Mouse (Mus musculus) adrenal gland, adult 8-10 months (tissue): ENCODE results near the gene Lrrc49. TPM values are rescaled to one million over a fixed set of nuclear protein-coding genes. Genes with fewer than 3 reads are reported as not detected.

Experiments
- DNase-seq: peaks from one replicate; pipeline ENCODE4 v3.0.0; 2022
- total RNA-seq, 4 experiments: library from RNA; stranded (reverse); gene quantifications; 2 replicates each; pipeline ENCODE4 v1.2.4; 2022

Gene Lrrc49
- total RNA-seq, 4 experiments from 2014 or later, result 16.1 to 24.9 (median 22.2) TPM

DNA sequence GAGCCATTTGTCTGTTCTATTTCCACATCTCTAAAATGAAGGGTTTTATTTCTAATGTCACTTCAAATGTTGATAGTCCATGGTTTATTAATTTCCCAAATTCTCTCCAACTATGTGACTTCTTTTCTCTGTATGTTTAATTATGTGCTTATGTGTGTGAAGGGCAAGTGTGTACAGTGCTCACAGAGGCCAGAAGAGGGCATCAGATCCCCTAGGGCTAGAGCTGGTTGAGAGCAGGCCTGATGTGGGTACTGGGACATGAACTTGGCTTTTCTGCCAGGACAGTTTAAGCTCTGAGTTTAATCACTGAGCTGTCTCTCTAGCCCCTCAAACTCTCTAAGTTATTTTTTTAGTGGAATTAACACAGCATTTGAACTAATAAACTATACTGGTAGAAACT is 13.2 kb downstream of the Lrrc49 start:
- no peak for DNase-seq

DNA sequence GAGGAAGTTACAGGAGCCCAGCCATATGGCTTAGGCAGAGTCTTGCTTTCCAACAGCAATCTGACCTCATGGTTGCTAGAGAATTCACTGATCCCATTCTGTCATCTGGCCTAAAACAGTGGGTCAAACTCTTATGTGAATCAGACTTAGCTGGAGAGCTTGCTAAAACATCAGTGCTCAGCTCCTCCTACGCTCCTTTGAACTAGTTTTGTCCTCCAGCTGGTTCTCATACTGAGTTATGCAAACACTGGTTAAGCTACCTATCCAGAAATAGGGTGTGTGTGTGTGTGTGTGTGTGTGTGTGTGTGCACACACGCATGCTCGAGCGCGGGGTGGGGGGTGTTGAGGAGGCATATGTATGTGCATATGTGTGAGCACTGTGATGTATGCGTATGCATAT is 15.4 kb downstream of the Lrrc49 start:
- DNase-seq, result no peak

DNA sequence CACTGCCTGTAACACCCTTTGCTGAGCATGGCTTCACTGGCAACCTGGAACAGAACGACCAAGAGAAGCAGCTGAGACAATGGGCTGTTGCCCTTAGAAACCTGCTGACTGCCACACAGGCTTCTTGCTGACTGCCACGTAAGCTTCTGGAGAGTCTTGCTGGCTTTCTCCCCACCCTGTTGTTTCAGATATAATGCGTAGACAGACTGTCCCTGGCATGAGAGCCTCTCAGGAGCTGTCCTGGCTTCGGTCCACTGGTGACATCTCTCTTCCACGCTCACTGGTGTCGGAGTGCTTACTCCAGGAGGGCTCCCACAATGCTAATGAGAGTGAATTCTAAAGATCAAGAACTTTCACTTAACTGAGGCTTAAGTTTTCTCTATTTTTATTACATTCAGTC is 19.1 kb downstream of the Lrrc49 start:
- DNase-seq, result no peak

DNA sequence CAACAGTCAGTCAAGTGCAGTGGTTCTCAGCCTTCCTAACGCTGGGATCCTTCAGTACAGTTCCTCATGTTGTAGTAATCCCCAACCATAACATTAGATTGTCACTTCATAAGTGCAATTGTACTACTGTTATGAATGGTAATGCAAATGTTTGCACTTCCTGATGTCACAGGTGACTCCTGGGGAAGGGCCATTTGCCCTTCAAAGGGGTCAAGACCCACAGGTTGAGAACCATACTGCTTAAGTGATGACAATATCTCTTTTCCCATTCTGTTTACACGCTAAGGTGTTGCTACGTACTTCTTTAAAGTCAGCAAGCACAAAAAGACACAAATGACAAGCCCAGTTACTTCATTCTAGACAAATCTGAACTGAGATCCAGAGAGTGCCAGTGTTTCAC is 22.4 kb downstream of the Lrrc49 start:
- no peak for DNase-seq

DNA sequence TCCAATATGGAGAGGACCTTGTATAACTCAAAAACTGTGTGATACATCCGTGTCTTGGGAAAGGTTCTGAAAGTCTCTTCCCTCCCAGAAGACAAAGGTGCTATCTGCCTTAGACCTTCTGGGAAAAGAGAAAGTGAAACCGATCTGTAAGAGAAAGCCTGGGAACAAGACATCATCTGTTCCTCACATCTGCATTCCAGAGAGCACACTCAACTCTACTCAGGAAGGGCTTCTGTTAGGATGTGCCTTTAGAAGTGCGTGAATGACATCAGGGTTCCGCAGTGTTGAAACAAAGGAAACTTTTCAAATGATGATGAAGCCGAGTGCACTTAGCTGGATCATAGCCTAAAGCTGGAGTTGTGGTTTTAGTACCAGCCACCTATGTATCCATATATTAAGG is 23.1 kb downstream of the Lrrc49 start:
- DNase-seq, result no peak

DNA sequence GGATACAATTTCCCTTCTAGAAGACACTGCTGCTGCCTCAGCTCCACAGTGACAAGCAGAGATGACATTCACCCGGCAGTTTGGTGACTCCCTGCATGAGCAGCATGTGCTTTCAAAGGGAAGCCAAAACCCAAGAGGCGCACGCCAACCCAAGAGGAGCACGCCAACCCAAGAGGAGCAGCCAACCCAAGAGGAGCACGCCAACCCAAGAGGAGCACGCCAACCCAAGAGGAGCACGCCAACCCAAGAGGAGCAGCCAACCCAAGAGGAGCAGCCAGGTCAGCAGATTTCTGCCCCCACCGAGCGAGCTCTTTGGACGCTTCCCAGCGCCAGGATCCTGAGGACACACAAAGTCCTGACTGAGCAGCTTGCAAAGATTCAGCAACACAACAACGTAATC is 23.6 kb downstream of the Lrrc49 start:
- no peak for DNase-seq

DNA sequence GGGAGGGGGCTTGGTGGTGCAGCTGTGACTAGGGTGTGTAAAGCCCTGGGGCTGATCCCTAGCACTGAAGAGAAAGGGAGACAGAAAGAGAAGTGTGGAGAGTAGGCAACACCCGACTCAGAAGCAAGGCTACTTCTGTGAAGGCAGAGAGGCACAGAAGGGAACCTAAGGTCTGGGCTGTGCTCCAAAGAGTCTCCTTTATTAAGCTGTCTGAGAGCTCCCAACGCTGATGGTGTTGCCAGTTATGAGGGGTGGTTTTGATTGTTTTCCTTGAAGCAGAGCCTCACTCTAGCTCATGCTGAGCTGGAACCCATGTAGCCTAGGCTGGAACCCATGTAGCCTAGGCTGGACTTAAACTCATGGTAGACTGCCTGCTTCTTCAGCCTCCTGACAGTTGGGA is 25.0 kb downstream of the Lrrc49 start:
- no peak for DNase-seq

DNA sequence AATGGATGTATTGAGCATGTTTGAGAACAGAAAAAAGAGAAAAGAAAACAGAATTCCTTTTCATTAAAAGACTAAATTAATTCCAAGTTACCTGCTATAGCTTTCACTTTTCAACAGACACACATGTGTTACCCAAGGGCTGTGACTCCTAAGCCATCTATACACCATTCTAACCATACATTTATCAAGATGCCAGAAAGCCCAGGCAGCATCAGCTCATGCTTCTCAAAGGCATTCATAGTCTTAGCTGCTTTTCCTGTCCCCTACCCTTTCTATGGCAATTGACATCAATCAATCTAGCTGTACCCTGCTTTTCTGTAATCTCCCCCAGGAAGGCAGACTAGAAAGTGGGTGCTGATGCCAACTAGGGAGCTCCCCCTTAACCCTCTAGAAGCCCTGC is 34.4 kb downstream of the Lrrc49 start:
- DNase-seq, result no peak

DNA sequence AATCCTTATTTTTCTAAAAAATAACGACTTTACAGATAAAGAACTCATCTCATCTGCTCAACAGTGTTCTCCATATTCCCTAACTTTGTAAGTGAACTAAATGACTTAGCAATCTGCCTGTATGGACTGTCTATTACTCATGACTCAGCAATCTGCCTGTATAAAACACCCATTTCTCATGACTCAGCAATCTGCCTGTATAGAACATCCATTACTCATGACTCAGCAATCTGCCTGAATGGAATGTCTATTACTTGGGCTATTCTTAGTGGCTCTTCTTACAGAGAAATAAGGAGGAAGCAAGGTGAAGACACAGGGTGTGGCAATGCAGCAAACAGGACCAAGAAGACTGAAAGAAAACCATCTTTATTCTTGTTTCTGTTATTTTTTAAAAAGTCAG is 34.8 kb downstream of the Lrrc49 start:
- no peak for DNase-seq

DNA sequence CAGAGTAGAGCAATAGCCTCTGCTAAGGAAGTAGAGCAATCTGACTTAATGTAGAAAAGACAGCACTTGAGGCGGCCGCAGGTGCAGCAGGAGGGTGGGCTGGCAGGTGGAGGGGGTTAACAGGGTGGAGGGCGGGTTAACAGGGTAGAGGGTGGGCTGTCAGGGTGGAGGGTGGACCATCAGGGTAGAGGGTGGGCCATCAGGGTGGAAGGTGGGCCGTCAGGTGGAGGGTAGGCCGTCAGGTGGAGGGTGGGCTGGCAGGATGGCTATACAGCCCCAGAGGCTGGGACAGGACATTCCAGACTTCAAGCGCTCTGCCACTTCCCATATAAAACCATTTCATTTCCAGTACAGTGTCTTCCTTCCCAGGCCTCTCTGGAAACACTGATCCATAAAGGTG is 37.7 kb downstream of the Lrrc49 start:
- no peak for DNase-seq

DNA sequence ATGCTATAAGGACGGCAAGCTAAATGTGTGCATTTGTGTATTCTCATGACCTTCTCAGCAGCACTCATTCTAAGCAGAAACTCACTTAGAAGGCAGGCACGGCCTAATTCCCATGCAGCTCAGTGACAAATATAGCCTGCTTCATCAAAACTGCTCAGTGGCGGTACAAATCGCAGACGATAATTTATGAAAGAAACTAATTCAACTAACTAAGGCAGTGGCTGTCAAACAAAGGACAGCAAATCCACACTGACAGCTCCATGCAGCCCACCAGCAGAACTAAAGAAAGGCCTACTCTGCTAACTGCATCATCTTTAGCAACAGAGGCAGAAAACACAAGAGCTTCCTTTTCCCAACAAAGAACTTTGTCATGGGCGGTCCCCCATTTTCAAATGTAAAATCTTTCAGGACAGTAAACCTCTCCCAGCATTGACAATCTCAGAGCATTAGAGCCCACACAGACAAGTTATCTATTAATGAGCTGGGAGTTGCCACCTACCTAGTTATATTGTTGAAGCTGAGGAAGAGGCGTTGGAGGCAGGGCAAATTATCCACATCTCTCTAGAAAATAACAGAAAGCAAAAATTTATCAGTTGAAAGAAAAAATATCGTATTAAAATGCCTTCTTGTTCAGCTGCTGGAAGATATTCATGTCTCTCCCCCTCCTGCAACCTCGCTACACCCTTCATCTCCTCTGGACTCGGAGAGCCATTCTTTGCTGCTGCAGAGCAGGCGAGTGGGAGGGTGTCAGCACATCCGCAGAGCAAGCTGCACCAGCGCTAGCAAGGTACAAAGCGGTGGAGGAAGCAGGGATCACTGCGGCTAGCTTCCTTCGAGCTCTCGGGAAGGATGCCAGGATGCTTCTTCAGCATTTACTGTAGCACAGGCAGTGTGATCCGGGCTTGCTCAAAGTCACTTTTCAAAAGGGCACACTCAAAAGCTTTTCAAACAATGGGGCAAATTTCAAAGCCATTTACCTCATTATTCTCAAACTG is 38.7 kb downstream of the Lrrc49 start:
- DNase-seq, result peak; percentile 68

DNA sequence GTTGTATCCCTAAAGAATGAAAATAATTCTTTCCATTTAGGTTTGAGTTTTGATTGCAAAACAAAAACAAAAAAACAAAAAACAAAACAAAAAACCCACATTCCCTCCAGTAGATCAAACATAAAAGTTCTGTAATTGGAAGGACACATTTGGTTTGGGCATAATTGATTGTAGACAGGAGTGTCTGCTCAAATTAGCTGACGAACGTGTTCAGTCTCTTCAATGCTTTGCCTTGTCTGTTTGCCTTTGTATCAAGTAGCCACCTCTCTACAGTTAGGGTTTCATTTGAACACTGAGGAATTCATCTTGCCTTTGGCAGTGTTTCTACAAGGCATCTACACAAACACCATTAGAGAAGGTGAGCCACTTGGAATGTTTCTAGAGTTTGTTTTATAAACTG is 54.4 kb downstream of the Lrrc49 start:
- DNase-seq, result no peak

DNA sequence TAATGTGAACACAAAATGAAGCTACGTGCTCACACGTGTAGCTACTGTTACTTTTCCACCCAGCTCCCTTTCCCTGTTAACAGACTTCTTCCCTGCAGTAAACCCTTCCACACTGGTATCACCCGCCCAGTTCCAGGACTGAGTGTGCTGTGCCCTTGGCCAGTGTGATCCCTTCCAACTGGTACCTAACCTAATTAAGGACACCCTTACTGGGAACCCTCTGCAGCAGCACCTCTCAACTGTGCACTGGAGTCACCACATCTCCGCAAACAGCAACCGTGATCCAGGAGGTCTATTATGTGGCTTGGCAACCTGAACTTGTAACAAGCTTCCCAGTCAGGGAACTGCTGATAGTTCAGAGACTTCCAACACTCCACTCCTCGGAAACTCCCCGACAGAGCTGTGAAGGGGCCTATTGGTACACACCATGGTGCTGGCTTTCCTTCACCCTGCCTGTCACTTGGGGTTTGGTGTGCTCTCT is 61.6 kb downstream of the Lrrc49 start:
- no peak for DNase-seq

DNA sequence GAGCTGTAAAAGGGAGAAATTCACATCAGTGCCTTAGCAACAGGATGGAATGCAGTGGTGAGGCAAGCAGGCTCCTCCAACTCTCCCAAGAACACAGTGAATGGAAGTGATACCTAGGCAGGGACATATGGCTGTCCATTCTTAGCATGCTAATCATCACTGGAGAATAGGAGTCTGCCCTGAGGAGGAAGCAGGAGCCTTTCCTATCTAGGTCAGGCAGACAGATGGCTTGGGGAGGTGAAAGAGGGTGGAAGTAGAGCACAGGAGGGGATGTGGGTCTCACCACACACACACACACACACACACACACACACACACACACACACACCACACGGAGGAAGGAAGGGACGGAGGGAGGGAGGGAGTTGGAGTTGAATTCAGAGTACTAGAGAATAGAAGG is 62.1 kb downstream of the Lrrc49 start:
- no peak for DNase-seq

DNA sequence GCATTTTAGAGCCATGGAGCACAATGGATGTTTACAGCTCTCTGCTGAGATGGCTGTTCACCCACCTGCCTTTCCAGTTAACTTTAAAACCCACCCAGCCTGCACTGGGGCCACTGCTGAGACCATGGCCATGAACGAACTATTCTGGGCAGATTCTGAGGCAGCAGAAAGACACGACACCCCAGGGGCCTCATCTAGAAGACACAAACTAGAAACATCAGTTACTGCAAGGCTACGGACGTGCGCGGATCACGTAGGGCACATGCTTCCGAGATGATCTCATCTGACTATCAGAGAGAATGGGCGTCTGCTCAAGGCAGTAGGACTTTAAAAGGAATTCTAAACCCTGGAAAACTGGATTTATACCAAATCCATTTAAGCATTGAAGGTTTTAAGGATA is 71.0 kb downstream of the Lrrc49 start:
- DNase-seq, result peak; percentile 48

DNA sequence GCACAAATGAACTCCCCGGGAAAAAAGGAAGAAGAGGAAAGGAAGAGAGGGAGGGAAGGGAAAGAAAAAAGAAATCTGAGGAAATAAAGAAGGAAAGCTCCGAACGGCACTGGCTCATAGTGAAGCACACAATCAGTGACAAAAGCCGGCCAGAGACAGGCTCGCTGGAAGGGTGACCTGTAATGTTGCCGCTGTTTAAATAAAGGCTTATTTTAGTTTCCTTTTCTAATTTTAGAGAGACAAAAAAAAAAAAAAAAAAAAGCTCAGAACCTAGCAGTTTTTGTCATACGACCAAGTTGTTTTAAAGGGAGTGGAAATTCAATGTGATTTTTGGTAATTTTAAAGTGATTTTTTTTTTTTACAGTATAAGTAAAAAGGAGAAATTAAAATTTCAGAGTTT is 71.6 kb downstream of the Lrrc49 start:
- no peak for DNase-seq

DNA sequence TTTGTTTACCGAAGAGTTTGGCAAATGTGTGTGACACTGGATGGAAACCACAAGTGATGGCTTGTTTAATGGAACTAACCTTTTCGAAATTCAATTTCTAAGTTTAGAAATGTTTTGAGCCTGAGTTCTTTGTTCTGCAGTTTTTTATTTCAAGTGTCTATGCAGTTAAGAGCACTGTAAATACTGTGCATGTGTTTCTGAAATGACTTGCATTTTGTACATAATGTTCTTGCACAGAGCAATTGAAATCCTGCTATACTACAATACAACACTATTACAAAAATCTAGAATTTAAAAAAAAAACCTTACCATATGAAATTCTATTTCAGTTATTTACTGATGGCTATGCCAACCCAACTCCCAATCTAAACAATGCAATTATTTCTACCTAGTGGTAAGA is 75.7 kb downstream of the Lrrc49 start:
- DNase-seq, result no peak

DNA sequence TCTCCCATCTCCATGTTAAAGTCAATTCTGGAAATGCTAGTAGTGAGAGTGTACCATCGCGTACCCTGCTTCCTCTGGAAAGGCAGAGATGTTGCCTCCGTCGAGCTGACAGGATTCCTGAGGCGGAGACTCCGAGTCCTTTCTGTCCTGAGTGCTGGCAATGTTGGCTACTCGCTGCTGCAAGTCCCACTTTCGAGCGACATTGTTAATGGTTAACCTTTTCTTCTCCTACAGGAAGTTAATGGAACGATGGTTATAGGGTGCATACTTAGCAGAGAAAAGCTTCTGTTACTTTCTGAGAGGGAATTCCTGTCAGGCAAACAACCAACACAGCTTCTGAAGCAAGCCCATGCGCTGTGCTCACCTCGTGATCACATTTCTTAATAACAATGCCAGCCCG is 77.8 kb downstream of the Lrrc49 start:
- no peak for DNase-seq

DNA sequence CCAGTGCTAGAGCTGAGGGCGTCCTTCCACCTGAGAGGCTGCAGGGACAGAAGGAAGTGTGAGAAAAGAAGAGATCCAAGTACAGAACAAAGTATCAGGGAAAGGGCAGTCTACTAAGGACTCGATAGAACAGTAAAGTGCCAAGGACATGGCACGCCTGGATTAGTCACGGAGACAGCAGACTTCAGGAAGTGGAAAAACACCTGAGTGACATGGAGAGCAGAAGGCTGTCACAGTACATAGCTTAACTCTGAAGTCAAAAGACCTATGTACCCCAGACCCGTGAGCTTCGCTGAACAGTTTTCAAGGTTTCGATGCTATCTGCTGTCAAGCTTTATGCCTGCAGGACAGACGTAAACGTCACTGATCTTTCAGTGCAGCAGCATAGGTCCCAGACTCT is 79.1 kb downstream of the Lrrc49 start:
- DNase-seq, result peak; percentile 39

DNA sequence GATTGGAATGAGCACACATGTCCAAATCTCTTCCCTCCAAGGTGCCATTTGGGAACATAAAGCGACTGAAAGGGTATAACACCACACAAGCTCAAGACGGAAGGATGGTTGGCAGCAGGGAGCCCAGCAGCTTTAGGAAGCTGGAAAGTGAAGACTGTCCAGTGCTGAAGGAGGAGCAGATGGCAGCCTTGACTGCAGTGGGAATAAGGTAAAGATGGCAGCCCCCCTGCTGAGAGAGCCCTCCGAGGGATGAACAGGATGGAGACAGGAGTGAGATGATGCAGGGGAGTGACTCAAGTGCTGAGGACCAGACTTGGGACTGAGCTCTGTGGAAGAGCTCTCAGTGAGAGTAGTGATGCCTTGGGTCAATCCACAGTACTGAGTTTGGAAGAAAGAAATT is 79.9 kb downstream of the Lrrc49 start:
- DNase-seq, result no peak

DNA sequence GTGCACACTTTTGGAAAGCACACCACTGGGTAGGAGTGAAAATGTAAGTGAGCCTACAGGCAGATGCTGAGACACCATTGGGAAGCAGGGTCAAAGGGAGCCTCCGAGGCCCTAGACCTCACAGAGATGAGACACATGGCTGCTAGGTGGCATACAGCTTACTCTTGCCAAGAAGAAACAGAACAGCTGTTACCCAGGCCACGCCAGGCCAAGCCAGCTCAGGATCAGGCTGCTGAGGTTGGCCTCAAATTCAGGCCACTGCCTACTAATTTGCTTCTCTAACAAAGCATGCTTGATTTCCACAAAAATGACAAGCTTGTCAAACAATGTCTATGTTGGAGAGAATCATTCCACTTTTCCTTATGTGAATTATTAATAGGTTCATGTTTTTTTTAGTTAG is 83.0 kb downstream of the Lrrc49 start:
- DNase-seq, result no peak

DNA sequence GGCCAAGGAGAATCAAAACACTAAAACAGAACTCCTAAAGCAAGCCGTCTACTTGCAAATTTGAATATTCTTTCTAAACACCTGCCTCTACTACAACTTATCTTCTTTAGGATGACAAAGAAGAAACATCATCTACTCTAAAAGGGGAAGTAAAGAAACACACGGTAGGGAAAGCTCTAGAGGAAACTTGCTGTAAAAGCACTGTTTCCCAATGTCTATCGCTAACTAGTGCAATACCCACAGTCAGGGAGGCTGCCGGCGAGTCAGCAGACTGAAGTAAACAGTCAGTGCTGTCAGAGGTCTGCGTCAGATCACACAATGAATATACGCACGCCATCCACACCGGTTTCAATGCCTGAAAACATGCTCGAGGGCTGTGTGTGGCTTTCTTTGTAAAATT is 86.0 kb downstream of the Lrrc49 start:
- DNase-seq, result no peak

DNA sequence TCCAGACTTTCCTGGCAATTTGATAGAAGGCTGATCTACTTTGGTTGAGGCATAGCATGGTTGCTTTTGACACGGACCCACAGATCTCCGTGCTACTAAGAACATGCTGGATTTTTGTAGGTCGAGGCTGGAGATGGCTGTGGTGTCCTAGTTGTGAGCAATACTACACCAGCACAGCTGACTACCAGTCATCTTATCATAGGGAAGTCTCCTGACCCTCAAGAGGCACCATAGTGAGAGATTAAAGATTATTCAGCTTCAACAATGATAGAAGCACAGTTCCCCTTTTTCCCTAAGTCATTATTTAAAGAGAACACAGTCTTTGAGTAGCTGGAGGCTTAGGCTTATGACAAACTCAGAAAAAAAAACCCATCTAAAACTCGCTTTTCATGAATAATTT is 87.7 kb downstream of the Lrrc49 start:
- no peak for DNase-seq

DNA sequence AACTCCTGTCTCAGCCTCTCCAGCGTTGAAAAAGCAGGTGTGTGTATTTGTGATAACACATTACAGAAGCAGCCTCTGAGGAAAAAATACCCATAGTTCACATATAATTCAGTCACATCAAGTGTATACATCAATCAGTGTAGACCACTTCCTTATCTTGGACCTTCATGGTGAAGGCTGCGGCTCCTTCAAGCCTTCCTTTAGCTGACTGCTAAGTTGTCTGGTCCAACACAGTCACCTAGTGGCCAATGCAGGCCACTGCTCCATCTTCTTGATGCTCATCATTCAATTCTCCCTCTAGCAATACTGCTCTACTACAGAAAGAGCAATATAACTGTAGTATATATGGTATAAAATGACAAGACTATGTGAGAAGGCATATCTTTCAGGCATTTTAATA is 88.5 kb downstream of the Lrrc49 start:
- no peak for DNase-seq

DNA sequence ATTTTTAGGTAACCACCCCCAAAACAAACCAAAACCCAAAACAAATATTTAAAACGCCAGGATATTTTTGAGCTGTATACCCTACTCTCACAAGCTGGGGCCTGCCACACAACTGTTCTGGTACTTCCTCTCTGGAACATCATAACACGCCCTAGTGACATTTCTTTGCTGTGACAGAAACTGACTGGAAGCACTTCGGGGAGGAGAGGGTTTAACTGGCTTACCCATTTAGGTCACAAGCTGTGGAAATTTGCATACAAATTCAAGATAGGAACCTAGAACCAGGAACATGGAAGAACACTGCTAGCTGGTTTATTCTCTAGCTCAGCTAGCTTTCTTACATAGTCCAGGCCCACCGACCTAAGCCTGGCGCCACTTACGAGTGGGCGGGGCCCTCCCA is 92.6 kb downstream of the Lrrc49 start:
- no peak for DNase-seq
